Mouse (Mus musculus): Measurements from ENCODE around the gene Impg2.

Impg2 gene

GRCm38 (mm10) chr16:56302996-56303395, 98.9 kb downstream of the Impg2 start:
- no peak for DNase-seq (ENCODE audit: low read depth)

GRCm38 (mm10) chr16:56304167-56304566, 100.1 kb downstream of the Impg2 start:
- no peak for DNase-seq (ENCODE audit: low read depth)

- DNase-seq (ENCODE audit: low read depth), result no peak
Observed at GRCm38 (mm10) chr16:56307575-56307974, 103.5 kb downstream of the Impg2 start.

GRCm38 (mm10) chr16:56311291-56311690, 107.2 kb downstream of the Impg2 start:
- no peak for DNase-seq (ENCODE audit: low read depth)

Measured in c-Kit-positive CD71-negative TER-119-negative erythroid progenitor cells, embryonic 14.5 days (primary cell).